Mouse (Mus musculus): ENCODE results near the gene Prkaca. TPM values are rescaled to one million over a fixed set of nuclear protein-coding genes. Genes with fewer than 3 reads are reported as not detected.

Prkaca gene
- total RNA-seq (2023), result 37.8 TPM

GRCm38 (mm10) chr8:83972150-83973120 lies at the start of gene Prkaca:
Gene Prkaca, plus strand, starts transcription at chr8:83972993.

GRCm38 (mm10) chr8:83955106-83955957 lies 17.5 kb upstream of the Prkaca start, which contains the start of the genes Gm10644 and Asf1b:
Gene Gm10644, minus strand, starts transcription at chr8:83955205.
Gene Asf1b, plus strand, starts transcription at chr8:83955507.

GRCm38 (mm10) chr8:83997511-83998141 lies 24.8 kb downstream of the Prkaca start, which contains the start of gene Samd1:
Gene Samd1, plus strand, starts transcription at chr8:83997672.

GRCm38 (mm10) chr8:84001281-84002000 lies 28.6 kb downstream of the Prkaca start, which contains the start of gene 1700067K01Rik:
Gene 1700067K01Rik, plus strand, starts transcription at chr8:84001502.

GRCm38 (mm10) chr8:84011705-84012498 lies 39.1 kb downstream of the Prkaca start, which contains the start of gene 2210011C24Rik:
Gene 2210011C24Rik, minus strand, starts transcription at chr8:84012171.

GRCm38 (mm10) chr8:84021096-84021495 lies 48.3 kb downstream of the Prkaca start, which contains the start of gene Palm3:
Gene Palm3, plus strand, starts transcription at chr8:84021471.

GRCm38 (mm10) chr8:84042066-84042947 lies 69.5 kb downstream of the Prkaca start, which contains the start of gene Il27ra:
Gene Il27ra, minus strand, starts transcription at chr8:84042589.

GRCm38 (mm10) chr8:84044900-84045299 lies 72.1 kb downstream of the Prkaca start, which contains the start of gene Rln3:
Gene Rln3, minus strand, starts transcription at chr8:84045000.

Other genes with a start within 250 kb of the Prkaca start
- gene Adgre5, start 231.7 kb upstream of the Prkaca start, total RNA-seq (2023), result 855 TPM
- gene Adgrl1, start 72.9 kb upstream of the Prkaca start, total RNA-seq (2023), result 70.9 TPM
- 1.3 TPM for gene Gm10644, start 17.8 kb upstream of the Prkaca start, total RNA-seq (2023)
- gene Asf1b, start 17.5 kb upstream of the Prkaca start, total RNA-seq (2023), result 5.4 TPM
- gene Samd1, start 24.7 kb downstream of the Prkaca start, total RNA-seq (2023), result 52.6 TPM
- not detected for gene 1700067K01Rik, start 28.5 kb downstream of the Prkaca start, total RNA-seq (2023)
- not detected for gene 2210011C24Rik, start 39.2 kb downstream of the Prkaca start, total RNA-seq (2023)
- not detected for gene Palm3, start 48.5 kb downstream of the Prkaca start, total RNA-seq (2023)
- 280 TPM for gene Il27ra, start 69.6 kb downstream of the Prkaca start, total RNA-seq (2023)
- gene Rln3, start 72.0 kb downstream of the Prkaca start, total RNA-seq (2023), result 1.4 TPM
- 5.0 TPM for gene Gm10643, start 92.1 kb downstream of the Prkaca start, total RNA-seq (2023)
- 124 TPM for gene Rfx1, start 93.8 kb downstream of the Prkaca start, total RNA-seq (2023)
- gene Dcaf15, start 131.8 kb downstream of the Prkaca start, total RNA-seq (2023), result 69.1 TPM
- 3.8 TPM for gene Podnl1, start 153.0 kb downstream of the Prkaca start, total RNA-seq (2023)
- gene Cc2d1a, start 174.9 kb downstream of the Prkaca start, total RNA-seq (2023), result 32.5 TPM
- 2.4 TPM for gene 4930432K21Rik, start 175.0 kb downstream of the Prkaca start, total RNA-seq (2023)
- not detected for gene Nanos3, start 212.2 kb downstream of the Prkaca start, total RNA-seq (2023)

Data from CD4-positive naive resting alpha-beta T cell, adult 57 days (primary cell).